Mouse (Mus musculus) erythroblast, embryonic 14.5 days (primary cell): ENCODE results near the gene Prss54.

ENCODE experiments used
- GATA1 ChIP-seq: IDR thresholded peaks from 2 replicates; pipeline ENCODE4 v1.6.1; 2012; ENCODE audit warnings: low read length, inconsistent platforms, mixed read lengths
- TAL1 ChIP-seq: IDR thresholded peaks from 3 replicates; pipeline ENCODE4 v1.6.1; 2012; ENCODE audit warnings: low read length, inconsistent platforms, mixed read lengths

DNA sequence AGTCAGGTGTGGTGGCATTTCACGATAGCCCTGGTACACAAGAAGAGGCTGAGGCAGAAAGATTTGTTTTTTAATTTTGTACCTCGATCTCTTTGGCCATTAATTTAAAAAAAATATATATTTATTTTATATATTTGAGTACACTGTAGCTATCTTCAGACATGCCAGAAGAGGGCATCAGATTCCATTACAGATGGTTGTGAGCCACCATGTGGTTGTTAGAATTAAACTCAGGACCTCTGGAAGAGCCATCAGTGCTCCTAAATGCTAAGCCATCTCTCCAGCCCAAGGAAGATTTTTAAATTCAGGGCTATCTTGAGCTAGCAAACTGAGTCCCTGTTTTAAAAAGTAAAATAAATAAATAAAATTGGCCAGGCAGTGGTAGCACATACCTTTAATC is 26.0 kb upstream of the Prss54 start:
- TF ChIP-seq GATA1 (no peak), TAL1 (no peak)
